Mouse (Mus musculus): Measurements from ENCODE around the gene Itgb8.

DNA sequence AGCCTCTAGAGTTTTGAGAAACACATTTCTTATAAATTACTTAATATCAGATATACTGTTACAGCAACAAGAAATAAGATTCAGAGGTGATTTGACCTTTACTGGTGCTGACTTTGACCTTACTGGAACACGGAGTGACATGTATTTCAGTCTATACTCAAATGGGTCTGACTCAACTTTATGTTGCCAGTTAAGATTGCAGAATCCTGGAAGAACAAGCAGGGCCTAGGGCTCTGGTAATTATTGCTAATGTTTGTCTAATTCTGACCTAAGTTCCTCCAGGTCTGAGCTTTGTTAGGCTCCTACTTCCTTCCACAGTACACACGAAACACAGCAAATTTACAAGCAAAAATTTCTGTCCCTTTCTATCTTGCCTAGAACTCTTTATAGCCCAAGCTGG is 28.0 kb downstream of the Itgb8 start:
- no peak for TF ChIP-seq ZNF384 (IDR thresholded peaks at IDR 0.05; ENCODE audit: low read depth, low read length)
- no peak for TF ChIP-seq CTCF (conservative IDR thresholded peaks at IDR 0.05 in 1 of 2, IDR thresholded peaks at IDR 0.05 in 1 of 2; ENCODE audit: low read depth in 2 of 2, low read length in 2 of 2)
